Mouse (Mus musculus) common myeloid progenitor, adult 5-6 weeks (primary cell): ENCODE measurements around the gene AI837181. TPM values are rescaled to one million over a fixed set of nuclear protein-coding genes. Genes with fewer than 3 reads are reported as not detected.

Experiments
- ATAC-seq: replicated peaks from 2 replicates; pipeline ENCODE4 v1.8.0; 2016; ENCODE audit warnings: low read depth, mild to moderate bottlenecking, moderate TSS enrichment, inconsistent platforms; ENCODE audit not compliant: poor library complexity, severe bottlenecking
- total RNA-seq: library from RNA; stranded (forward); fragments of 200-1000, 187-1606 nt; gene quantifications from 2 replicates; pipeline ENCODE4 v1.2.3, GENCODE M21; 2017

AI837181 gene
- total RNA-seq, 1 experiment from 2014 or later: 9.2 TPM

GRCm38 (mm10) chr19:5433951-5434350, 9.0 kb downstream of the AI837181 start:
- no peak for ATAC-seq

- ATAC-seq: no peak
These were observed 19.5 kb downstream of the AI837181 start for GRCm38 (mm10) chr19:5444371-5444908.

GRCm38 (mm10) chr19:5444954-5445353, 20.0 kb downstream of the AI837181 start:
- no peak for ATAC-seq

GRCm38 (mm10) chr19:5445747-5446146, 20.8 kb downstream of the AI837181 start:
- ATAC-seq: no peak

- peak; percentile 72 for ATAC-seq
These were observed 22.8 kb downstream of the AI837181 start, which contains the start of gene Fosl1 for GRCm38 (mm10) chr19:5447515-5448353. Fosl1 (plus strand) TSS chr19:5447547.

- ATAC-seq: peak; percentile 62
These were observed 23.6 kb downstream of the AI837181 start for GRCm38 (mm10) chr19:5448354-5449150.

- ATAC-seq: no peak
These were observed 24.7 kb downstream of the AI837181 start for GRCm38 (mm10) chr19:5449673-5450072.

- ATAC-seq: no peak
These were observed 26.8 kb downstream of the AI837181 start for GRCm38 (mm10) chr19:5451766-5452165.

GRCm38 (mm10) chr19:5455037-5455436, 30.1 kb downstream of the AI837181 start:
- no peak for ATAC-seq

GRCm38 (mm10) chr19:5455568-5455967, 30.6 kb downstream of the AI837181 start:
- no peak for ATAC-seq

- ATAC-seq: no peak
These were observed 31.4 kb downstream of the AI837181 start for GRCm38 (mm10) chr19:5456241-5456921.

GRCm38 (mm10) chr19:5456922-5457745, 32.2 kb downstream of the AI837181 start:
- ATAC-seq: peak; percentile 84

- ATAC-seq: no peak
These were observed 33.0 kb downstream of the AI837181 start, which contains the start of gene Ccdc85b for GRCm38 (mm10) chr19:5457746-5458442. Ccdc85b (minus strand) TSS chr19:5457894.

- no peak for ATAC-seq
These were observed 34.1 kb downstream of the AI837181 start for GRCm38 (mm10) chr19:5459019-5459418.

- no peak for ATAC-seq
These were observed 35.0 kb downstream of the AI837181 start for GRCm38 (mm10) chr19:5459896-5460295.

GRCm38 (mm10) chr19:5460465-5460911, 35.5 kb downstream of the AI837181 start, which contains the start of gene Fibp:
Fibp (plus strand) TSS chr19:5460615.
- peak; percentile 78 for ATAC-seq

GRCm38 (mm10) chr19:5461411-5461810, 36.5 kb downstream of the AI837181 start:
- no peak for ATAC-seq

GRCm38 (mm10) chr19:5463212-5463611, 38.3 kb downstream of the AI837181 start:
- no peak for ATAC-seq
